Mouse (Mus musculus): ENCODE measurements at regions not wholly inside any gene's neighbourhood (a gene's known extent, or its start where the extent isn't known, plus 50 kb on each side); places are given as distances from the start of the nearest gene placed in this dataset.

DNA sequence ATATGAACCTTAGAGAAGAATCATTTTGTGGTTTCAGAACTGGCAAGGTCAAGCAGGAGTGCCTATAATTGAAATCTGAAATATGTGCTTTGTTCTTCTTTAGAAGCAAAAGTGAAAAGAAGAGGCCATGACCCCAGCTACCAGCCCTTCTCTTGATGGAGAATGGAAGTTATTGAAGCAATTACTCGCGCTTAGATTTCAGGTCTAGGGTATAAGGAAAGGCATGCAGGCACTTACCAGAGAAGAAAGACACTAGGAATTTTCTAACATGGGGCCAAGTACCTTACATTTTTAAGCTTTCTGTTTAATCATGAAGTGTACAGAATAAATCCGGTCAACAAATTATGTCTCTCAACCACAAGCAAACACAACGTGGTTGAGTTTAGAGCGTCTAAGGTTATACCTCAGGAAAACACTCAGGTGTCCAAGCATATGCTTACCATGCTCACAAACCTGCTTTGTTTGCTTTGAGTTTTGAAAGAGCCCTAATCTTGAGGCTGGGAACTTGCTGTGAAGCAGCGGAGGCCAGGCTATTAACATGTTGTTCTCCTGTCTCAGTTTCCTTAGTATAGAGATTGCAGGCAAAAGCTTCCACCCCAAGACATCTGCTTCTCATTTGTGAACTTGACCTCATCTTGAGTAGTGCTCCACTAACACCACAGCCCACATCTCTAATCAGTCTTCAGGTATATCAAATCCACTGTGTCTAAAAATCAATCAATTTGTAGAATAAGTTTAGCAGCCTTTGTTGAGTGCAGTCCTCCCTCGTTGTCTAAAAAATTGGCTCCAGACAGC, 251.4 kb upstream of the C9orf72 start:
- Histone ChIP-seq H3K27ac (0 out of 2 replicates have a peak overlapping the region, but pooled peaks have one; percentile 61), H3K36me3 (replicated peaks) (no peaks in the 10 kb centered on the region), H3K4me3 (no peak overlapping the region), H3K4me1 (peaks cover 15% of the 10 kb centered on the region), H3K27me3 (ENCODE audit: poor library complexity, severe bottlenecking) (no peaks in the 10 kb centered on the region), H3K9me3 (peaks cover 13% of the 10 kb centered on the region)
- 58% methylated on average over 7 of the region's 7 CpGs for WGBS
- no peak for DNase-seq (ENCODE audit: extremely low spot score, low spot score)

DNA sequence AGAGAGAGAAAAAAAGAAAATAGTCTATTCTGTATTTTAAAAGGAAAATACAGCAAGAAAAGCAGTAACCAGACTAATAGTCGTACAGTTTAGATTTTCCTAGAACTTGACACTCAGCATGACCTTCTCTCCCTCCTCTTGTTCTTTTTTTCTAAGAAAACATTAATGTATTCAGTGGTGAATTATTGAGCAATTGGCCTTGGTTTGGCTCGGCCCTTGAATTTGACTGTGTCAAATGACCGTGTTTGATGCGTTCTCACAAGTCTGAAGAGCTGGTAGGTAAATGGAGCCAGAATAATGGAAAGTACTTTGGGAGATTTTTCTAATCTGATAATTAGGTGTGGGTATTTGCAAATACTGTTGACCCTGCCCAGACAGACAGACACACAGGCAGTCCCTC, 248.0 kb upstream of the C9orf72 start:
- no peak for DNase-seq (ENCODE audit: extremely low spot score, low spot score)
- H3K9me3 ChIP-seq: peaks cover 13% of the 10 kb centered on the region
- 90% methylated on average over 4 of the region's 4 CpGs for WGBS
- H3K36me3 ChIP-seq (replicated peaks): no peaks in the 10 kb centered on the region
- H3K4me1 ChIP-seq: peaks cover 10% of the 10 kb centered on the region
- H3K4me3 ChIP-seq: no peak overlapping the region
- H3K27ac ChIP-seq: no peak overlapping the region
- H3K27me3 ChIP-seq (ENCODE audit: poor library complexity, severe bottlenecking): no peaks in the 10 kb centered on the region
